Mouse (Mus musculus) T-helper 2 cell (primary cell): ENCODE measurements around the gene Gm20390.

Experiments used
- in situ Hi-C: fragments of 300-600 bp; cut with MboI, MseI; formaldehyde crosslinking; loops from one replicate; pipeline ENCODE4 v1.15.1; 2025; ENCODE audit warnings: high pct_unique_total_duplicates

Gene Gm20390

GRCm38 (mm10) chr11:93968005-93968847 lies at the start of gene Gm20390, which contains the start of gene Nme1:
TSS of gene Gm20390 (minus strand) at chr11:93968293.
TSS of gene Nme1 (minus strand) at chr11:93968521.
- in situ Hi-C loops = loop anchor here (5.0 kb wide), 1 partner anchor 81 kb away; the partner anchor contains the start of genes Mbtd1 and Utp18

- in situ Hi-C loops = no loop called here
Measured at GRCm38 (mm10) chr11:94003346-94003745, 35.3 kb upstream of the Gm20390 start.

- in situ Hi-C loops = no loop called here
Measured at GRCm38 (mm10) chr11:93999276-93999675, 31.2 kb upstream of the Gm20390 start.

- in situ Hi-C loops = no loop called here
Measured at GRCm38 (mm10) chr11:93997141-93997775, 29.2 kb upstream of the Gm20390 start.

GRCm38 (mm10) chr11:93996306-93997140 lies 28.4 kb upstream of the Gm20390 start:
- in situ Hi-C loops = no loop called here

- in situ Hi-C loops = no loop called here
Measured at GRCm38 (mm10) chr11:93995720-93996305, 27.7 kb upstream of the Gm20390 start, which contains the start of gene Spag9. TSS of gene Spag9 (plus strand) at chr11:93996091.

- in situ Hi-C loops = no loop called here
Measured at GRCm38 (mm10) chr11:93995111-93995719, 27.1 kb upstream of the Gm20390 start.

- in situ Hi-C loops = no loop called here
Measured at GRCm38 (mm10) chr11:93994531-93994930, 26.4 kb upstream of the Gm20390 start.

- in situ Hi-C loops = no loop called here
Measured at GRCm38 (mm10) chr11:93988328-93989062, 20.4 kb upstream of the Gm20390 start.

- in situ Hi-C loops = no loop called here
Measured at GRCm38 (mm10) chr11:93987625-93988327, 19.7 kb upstream of the Gm20390 start.

GRCm38 (mm10) chr11:93987026-93987425 lies 18.9 kb upstream of the Gm20390 start:
- in situ Hi-C loops = no loop called here

GRCm38 (mm10) chr11:93986298-93986697 lies 18.2 kb upstream of the Gm20390 start:
- in situ Hi-C loops = no loop called here

GRCm38 (mm10) chr11:93985265-93985664 lies 17.2 kb upstream of the Gm20390 start:
- in situ Hi-C loops = no loop called here

- in situ Hi-C loops = no loop called here
Measured at GRCm38 (mm10) chr11:93984619-93985018, 16.5 kb upstream of the Gm20390 start.

GRCm38 (mm10) chr11:93979502-93980049 lies 11.5 kb upstream of the Gm20390 start:
- in situ Hi-C loops = no loop called here

- in situ Hi-C loops = loop anchor here (5.0 kb wide), 1 partner anchor 109 kb away; no protein-coding TSS in a partner anchor
Measured at GRCm38 (mm10) chr11:93972951-93973350, 4.9 kb upstream of the Gm20390 start.

- in situ Hi-C loops = loop anchor here (5.0 kb wide), 2 partner anchors 82 to 113 kb away; partner anchors contain the start of genes Mbtd1 and Utp18
Measured at GRCm38 (mm10) chr11:93969799-93970198, 1.7 kb upstream of the Gm20390 start.

GRCm38 (mm10) chr11:93969171-93969570 lies 1.1 kb upstream of the Gm20390 start:
- in situ Hi-C loops = loop anchor here (5.0 kb wide), 1 partner anchor 82 kb away; the partner anchor contains the start of genes Mbtd1 and Utp18

GRCm38 (mm10) chr11:93968848-93969128 lies 695 bp upstream of the Gm20390 start:
- in situ Hi-C loops = loop anchor here (5.0 kb wide), 1 partner anchor 81 kb away; the partner anchor contains the start of genes Mbtd1 and Utp18
